Mouse (Mus musculus) T-helper 2 cell (primary cell): ENCODE results near the gene Bcl2l2.

Source experiments
- in situ Hi-C: fragments of 300-600 bp; cut with MboI, MseI; formaldehyde crosslinking; loops from one replicate; pipeline ENCODE4 v1.15.1; 2025; ENCODE audit warnings: high pct_unique_total_duplicates

Gene Bcl2l2

GRCm38 (mm10) chr14:54883154-54884021 lies at the start of gene Bcl2l2, which contains the start of gene Gm20521:
Gene Bcl2l2, plus strand, starts transcription at chr14:54883377.
Gene Gm20521, plus strand, starts transcription at chr14:54883441.
- in situ Hi-C loops: no loop called here

- in situ Hi-C loops: no loop called here
Observed at GRCm38 (mm10) chr14:54843461-54843860, 39.7 kb upstream of the Bcl2l2 start.

- in situ Hi-C loops: no loop called here
Observed at GRCm38 (mm10) chr14:54855726-54856125, 27.5 kb upstream of the Bcl2l2 start.

- in situ Hi-C loops: no loop called here
Observed at GRCm38 (mm10) chr14:54856703-54857102, 26.5 kb upstream of the Bcl2l2 start.

GRCm38 (mm10) chr14:54857891-54858290 lies 25.3 kb upstream of the Bcl2l2 start:
- in situ Hi-C loops: no loop called here

- in situ Hi-C loops: no loop called here
Observed at GRCm38 (mm10) chr14:54860511-54860910, 22.7 kb upstream of the Bcl2l2 start.

- in situ Hi-C loops: no loop called here
Observed at GRCm38 (mm10) chr14:54863501-54864312, 19.5 kb upstream of the Bcl2l2 start.

GRCm38 (mm10) chr14:54864313-54865036 lies 18.7 kb upstream of the Bcl2l2 start:
- in situ Hi-C loops: no loop called here

- in situ Hi-C loops: no loop called here
Observed at GRCm38 (mm10) chr14:54865626-54866025, 17.6 kb upstream of the Bcl2l2 start.

- in situ Hi-C loops: no loop called here
Observed at GRCm38 (mm10) chr14:54866268-54866667, 16.9 kb upstream of the Bcl2l2 start.

GRCm38 (mm10) chr14:54866936-54867335 lies 16.2 kb upstream of the Bcl2l2 start:
- in situ Hi-C loops: no loop called here

GRCm38 (mm10) chr14:54868026-54868425 lies 15.2 kb upstream of the Bcl2l2 start:
- in situ Hi-C loops: no loop called here

GRCm38 (mm10) chr14:54870861-54871260 lies 12.3 kb upstream of the Bcl2l2 start, which contains the start of gene Homez:
Gene Homez, minus strand, starts transcription at chr14:54870961.
- in situ Hi-C loops: no loop called here

GRCm38 (mm10) chr14:54874165-54874564 lies 9.0 kb upstream of the Bcl2l2 start:
- in situ Hi-C loops: no loop called here

- in situ Hi-C loops: no loop called here
Observed at GRCm38 (mm10) chr14:54875844-54876538, 7.2 kb upstream of the Bcl2l2 start.

GRCm38 (mm10) chr14:54876539-54877047 lies 6.6 kb upstream of the Bcl2l2 start:
- in situ Hi-C loops: no loop called here

- in situ Hi-C loops: no loop called here
Observed at GRCm38 (mm10) chr14:54877048-54877715, 6.0 kb upstream of the Bcl2l2 start, which contains the start of gene Ppp1r3e. Gene Ppp1r3e, minus strand, starts transcription at chr14:54877550.

GRCm38 (mm10) chr14:54884022-54884712 lies 990 bp downstream of the Bcl2l2 start:
- in situ Hi-C loops: no loop called here

GRCm38 (mm10) chr14:54885309-54885708 lies 2.1 kb downstream of the Bcl2l2 start:
- in situ Hi-C loops: no loop called here

GRCm38 (mm10) chr14:54892200-54892599 lies 9.0 kb downstream of the Bcl2l2 start, which contains the start of gene Pabpn1:
Gene Pabpn1, plus strand, starts transcription at chr14:54892500.
- in situ Hi-C loops: loop anchor here (10.0 kb wide), 1 partner anchor 203 kb away; the partner anchor contains the start of genes Thtpa and Zfhx2
